Mouse (Mus musculus): ENCODE data around the gene Crybb2.
"Not testable (repeated sequence)": the region's sequence is repeated elsewhere in the genome, so short reads cannot be mapped to it uniquely, and the experiment has no call there.

Gene Crybb2

DNA sequence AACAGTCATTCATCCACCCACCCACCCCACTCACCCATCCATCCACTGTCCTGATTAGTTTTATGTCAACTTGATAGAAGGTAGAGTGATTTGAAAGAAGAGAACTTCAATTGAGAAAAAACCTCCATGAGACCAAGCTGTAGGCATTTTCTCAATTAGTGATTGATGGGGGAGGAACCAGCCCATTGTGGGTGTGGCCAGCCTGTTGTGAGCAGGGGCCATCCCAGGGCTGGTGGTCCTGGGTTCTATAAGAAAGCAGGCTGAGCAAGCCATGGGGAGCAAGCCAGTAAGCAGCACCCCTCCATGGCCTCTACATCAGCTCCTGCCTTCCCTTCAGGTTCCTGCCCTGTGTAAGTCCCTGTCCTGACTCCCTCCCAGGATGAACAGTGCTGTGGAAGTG lies at the start of gene Crybb2:
Gene Crybb2 (minus strand): TSS at position 101 of the 400 bp plus-strand sequence.
- no peak for DNase-seq

DNA sequence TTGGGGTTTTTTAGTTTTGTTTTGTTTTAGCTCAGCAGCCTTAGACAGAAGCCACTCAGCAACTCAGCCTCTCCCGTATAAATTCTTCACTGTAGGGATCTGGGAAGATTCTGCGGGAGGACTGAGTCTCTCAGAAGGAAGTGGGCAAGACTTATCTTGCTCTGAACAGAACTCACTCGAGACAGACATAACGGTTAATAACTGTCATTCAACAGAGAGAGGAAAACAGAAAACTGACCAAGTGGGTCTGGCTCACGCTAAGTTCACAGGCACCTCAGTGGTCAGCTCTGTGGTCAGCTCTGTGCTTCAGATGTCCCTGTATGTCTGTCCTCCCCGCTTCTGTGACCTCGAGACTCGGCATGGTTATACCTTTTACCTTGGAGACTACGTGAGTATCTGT lies 49.4 kb upstream of the Crybb2 start:
- no peak for DNase-seq

DNA sequence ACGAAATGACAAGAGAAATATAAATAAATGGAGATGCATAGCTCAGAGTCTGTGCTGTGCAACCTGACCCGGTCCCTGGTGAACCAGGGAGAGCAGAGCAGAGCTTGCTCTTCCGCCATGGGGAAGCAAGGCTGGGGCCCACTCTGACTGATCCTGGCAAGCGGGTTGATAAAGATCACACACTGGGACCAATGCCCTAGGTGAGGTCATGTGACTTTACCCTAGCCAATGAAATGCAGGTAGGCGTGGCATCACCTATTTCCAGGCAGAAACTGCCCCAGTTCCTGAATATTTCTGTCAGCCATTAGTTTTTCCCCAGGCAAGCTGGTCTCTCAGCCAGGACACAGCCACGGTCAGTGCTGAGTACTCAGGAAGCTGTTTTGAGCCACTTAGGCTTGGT lies 48.8 kb upstream of the Crybb2 start:
- DNase-seq = no peak

DNA sequence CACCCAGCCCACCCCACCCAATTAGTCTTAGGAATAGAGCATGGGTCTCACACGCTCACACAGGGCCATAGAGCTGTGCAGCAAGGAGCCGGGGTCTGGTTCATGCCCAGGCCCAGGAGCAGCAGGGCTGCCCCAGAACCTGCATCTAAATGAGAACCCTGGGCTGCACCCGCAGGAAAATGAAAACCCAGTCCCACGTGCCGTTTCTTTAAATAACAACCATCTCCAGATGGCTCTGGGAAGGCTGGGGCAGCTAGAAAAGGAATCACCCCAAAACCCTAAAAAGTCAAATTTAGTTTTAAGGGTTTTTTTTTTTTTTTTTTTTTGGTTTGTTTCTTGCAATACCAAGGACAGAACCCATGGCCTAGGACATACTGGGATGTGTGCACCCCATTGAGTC lies 47.4 kb upstream of the Crybb2 start:
- no peak for DNase-seq

DNA sequence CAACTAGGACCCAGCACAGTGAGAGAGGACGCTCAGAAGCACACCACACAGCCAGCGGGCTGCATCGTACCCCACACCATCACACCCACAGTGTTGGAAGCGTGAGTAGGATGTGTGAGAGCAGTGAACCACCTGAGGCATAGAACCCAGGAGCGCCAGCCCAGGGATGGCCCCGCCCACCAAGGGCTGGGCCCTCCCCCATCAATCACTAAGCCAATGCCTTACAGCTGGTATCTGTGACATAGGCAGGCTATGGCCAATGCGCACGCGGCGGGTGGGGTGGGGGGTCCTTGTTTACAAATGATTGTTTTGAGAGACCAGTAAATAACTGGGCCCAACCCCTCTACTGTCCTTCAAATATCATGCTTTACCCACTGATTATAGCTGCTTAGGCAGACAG lies 46.0 kb upstream of the Crybb2 start:
- DNase-seq = no peak

DNA sequence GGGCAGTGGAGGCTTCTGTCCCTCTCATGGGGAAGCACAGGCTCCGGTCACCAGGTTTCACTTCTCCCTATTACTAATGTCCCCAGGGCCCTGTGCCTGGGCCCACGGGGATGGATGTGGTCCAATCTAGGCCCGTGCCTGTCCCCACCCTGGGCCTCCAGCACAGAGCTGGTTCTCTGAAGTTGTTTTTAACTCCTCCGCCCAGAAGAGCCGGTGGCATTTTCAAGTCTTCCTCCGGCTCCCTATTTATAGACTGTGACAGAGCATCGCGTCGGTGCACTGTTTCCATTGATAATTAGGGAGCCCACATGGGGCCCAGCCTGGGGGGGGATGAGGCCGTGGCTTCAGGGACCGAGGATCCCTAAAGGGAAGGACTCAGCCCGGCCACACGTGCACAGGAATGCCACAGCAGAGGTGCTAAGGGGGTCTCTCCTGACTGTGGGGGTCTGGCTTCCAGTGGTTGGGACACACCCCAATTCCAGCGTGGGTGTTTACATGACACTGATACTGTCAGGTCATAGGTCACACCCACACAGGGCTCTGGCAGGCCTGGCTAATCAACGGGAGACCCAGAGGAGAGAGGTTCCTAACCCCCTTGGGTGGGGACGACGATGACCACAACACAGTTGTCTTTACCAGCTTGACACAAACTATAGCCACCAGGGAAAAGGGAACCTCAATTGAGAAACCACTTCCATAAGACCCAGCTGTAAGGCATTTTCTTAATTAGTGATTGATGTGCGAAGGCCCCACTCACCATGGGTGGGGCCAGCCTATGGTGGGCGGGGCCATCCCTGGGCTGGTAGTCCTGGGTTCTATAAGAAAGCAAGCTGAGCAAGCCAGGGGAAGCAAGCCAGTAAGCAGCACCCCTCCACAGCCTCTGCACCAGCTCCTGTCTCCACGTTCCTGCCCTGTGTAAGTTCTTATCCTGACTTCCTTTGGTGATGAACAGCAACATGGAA lies 44.6 kb upstream of the Crybb2 start:
- DNase-seq = peak; percentile 63

DNA sequence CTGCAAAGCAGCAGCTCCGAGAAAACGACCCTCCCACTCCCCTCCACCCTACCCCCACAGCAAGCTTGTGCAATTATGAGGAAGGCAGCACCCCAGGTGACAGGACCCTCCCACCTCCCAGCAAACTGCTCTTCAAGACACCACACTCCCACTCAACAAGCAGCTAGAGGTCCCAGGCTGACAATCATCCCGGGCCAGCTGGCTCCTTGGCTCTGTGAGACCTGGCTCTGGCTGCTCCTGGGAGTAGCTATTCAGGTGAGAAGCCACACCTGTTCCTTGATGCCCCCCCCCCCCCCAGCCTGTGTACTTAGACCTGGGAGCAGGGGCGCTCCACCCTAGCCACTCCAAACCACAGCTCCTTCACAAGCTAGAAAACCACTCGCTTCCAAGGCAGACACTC lies 43.2 kb upstream of the Crybb2 start:
- DNase-seq = no peak

DNA sequence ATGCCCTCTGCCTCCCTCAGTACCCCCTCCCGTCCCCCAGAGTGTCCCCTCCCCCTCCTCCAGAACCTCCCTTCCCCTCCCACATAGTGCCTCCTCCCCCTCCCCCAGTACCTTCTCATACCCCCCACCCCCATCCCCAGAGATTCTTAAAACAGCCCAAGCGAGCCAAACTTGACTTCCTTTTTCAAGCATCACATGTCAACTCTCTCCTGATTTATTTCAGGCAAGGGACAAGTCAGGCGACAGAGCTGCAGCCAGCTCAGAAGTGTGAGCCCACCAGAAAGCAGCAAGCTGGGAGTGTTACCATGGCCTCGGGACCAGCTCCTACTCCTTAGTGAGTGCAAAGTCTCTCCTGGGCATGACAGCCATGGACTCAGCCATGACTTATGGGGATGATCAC lies 41.4 kb upstream of the Crybb2 start:
- no peak for DNase-seq

DNA sequence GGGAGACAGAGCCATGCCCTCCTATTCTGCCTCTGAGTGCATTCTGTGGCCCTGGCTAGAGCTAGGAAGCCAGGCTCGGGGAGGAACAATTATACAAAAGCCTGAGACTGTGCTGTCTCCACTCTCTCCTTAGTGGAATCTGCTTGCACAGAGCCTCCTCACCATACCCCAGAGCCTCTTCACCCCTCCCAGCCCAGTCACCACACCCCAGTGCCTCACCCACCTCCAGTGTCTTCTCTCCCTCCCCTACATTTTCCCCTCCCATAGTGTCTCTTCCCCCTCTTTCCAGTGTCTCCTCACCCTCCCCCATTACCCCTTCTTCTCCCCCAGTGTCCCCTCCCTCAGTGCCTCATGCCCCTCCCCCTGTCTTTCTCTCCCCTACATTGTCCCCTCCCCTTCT lies 41.0 kb upstream of the Crybb2 start:
- no peak for DNase-seq

DNA sequence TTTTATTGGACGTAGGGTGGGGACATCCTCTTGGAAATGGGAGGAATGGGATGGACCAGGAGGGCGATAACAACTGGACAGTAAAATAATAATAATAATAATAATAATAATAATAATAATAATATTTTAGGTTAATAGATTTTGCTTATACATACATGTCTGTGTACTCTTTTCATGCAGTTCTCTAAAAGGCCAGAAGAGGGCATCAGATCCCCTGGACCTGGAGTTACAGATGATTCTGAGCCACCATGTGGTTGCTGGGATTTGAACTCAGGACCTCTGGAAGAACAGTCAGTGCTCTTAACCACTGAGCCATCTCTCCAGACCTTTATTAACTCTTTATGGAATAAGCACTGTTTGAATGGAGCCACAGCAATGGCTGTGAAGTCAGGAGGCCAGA lies 39.7 kb upstream of the Crybb2 start:
- not testable (repeated sequence) for DNase-seq

DNA sequence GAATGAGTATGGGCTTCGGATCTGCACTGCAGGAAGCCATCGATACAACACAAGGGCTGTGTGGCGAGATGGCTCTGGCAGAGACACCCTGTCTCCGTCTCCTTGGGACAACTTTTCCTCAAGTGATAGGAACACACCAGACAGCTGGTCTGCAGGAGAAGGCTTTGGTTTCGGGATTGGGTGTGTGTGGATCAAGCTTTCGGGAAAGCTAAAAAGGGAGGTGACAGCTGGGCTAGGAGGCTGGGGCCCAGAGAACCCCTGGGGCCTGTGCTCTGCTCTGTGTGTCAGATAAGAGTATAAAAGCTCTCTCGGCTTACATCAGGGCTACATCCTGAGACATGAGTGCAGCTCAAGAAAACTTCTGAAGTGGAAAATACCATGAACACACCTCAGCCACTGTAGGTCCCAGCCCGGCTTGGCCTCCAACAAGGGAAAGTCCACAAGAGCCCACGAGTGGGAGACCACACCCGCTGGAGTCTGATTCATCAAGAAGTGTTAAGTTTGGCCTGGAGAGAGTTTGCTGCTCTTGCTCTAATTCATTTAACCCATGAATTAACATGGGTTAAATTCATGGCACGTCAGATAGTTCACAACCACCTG lies 38.3 kb upstream of the Crybb2 start:
- no peak for DNase-seq

DNA sequence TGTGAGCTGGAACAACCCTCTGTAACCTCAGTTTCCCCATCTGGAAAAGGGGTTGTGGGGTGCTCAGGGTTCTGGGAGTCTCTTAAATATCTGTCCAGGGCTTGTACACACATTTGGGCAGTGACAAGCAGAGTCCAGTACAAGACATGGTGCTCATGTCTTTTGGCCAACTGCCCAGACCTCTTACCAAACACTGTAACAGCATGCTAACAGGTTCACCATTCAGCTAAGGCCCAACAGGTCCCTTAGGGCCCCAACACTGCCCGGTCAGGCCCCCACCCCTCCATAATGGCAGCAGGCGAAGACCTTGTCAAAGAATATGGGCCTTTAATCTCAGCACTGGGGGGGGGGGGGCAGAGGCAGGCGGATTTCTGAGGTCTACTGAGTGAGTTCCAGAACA lies 37.8 kb upstream of the Crybb2 start:
- no peak for DNase-seq

DNA sequence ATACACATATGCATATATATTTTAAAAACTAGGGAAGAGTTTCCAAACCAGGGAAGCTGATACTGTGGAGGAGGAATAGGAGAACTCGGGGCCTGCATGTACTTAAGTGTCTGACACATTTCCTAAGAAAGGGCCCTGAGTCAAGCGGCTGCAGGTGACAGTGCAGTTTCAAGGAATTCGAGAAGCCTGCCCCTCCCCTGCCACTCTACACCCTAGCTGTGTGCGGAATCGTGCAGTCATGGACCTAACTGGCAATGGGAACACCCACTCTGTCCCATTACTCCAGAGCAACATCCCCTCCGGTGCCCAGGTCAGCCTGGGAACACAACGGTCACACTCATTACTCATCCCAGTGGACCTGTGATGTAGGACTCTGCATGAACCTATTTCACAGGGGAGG lies 36.7 kb upstream of the Crybb2 start:
- DNase-seq = no peak

DNA sequence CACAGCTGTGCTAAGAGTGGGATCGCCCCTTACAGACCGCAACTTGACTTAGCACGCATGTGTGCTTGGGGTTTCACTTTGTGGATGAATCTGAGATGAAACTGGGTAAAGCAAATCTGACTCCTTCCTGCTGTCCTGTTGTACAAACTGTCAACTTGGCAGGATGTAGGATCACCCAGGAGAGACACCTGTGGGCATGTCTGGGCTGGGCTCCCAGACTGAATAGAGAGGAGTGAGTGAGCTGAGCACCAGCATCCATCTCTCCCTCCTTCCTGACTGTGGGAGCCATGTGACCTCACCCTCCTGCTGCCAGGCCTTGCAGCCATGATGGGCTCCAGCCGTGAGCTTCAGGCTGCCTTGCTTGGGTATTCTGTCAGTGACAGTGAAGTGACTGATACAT lies 35.6 kb upstream of the Crybb2 start:
- DNase-seq = no peak

DNA sequence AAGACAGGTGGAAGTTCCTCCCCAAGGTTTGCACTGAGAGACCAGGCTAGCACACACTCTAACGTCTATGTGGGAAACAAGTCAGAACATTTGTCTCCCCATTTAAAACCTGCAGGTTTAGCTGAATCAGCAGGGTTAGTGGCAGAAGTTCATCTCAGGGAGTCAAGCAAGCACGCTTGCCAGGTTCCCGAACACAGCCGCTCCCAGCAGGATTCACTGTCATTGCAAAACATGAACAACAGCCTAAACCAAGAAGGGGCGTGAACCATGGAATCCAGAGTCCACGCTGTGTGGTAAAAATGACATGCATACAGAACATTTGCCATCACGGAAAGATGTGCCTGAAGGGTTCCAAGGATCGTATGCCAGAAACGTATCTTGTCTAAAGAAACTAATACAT lies 35.1 kb upstream of the Crybb2 start:
- no peak for DNase-seq

DNA sequence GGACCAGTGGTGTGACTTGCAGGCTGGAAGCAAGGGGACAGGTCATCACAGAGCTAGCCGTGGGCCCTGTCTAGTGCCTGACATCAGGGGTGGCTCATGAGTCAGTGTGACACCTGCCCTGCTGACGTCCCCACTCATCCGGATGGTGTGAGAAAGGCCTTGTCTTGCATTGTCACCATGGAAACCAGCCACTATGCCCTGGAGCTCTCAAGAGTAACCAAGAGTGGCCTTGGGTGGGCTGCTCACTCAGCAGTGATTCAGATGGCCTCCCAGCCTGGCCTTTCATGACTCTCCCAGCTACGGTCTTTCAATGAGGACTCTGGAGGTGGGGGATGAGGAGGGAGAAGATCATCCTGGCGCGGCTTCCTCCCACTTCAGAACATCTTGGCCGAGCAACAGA lies 32.5 kb upstream of the Crybb2 start:
- no peak for DNase-seq

DNA sequence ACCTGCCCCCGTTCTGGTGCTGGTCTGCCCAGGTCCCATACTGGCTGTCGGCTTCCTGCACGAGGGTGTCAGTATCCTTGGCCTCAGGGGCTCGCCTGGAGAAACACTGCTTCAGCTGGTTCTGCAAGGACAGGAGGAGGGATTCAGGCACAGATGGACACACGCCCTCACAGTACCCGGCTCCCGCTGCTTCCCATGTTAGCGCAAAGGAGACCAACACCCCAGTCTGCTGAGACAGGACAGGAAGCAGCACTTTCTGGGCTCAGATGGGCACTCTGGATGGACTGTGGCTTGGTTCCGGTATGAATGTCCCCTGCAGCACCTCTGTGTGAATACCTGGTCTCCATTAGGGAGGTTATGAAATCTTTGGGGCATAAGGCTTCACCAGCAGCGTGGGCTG lies 31.5 kb upstream of the Crybb2 start:
- peak; percentile 56 for DNase-seq

DNA sequence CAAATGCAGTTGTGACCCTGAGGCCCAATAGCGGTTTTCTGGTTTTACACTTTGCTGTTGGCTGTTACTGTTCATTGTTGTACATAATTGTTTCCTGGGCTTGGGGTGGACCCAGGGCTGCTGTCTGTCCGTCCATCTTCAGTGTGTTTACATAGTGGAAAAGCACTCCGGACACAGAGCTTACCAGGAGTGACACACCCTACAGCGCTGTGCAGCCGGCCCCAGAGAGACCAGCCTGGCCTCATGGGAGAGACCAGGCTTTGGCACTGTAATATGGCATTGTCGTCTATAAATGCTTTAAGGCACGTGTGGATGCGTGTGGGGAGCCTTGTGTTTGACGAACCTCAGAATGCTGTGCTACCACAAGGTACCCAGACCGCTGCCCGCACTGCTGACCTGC lies 30.5 kb upstream of the Crybb2 start:
- DNase-seq = no peak

DNA sequence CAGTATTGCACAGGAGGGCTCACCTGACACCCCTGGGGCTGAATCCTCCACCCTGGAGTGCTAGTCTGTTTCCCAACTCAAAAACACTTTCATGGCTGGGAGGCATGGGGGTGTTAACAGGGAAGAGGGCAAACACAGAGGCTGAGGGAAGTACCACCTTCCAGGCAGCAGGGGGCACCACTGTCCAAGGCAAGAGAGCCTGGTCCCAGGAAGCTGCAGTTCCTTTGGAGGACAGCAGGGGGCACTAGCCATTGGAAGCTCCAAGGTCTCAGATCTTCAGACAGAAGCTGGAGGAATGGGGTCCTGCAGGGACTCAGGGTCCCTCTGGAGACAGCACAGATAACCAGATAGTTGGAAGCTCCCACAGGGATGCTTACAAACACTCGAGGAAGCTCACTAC lies 29.6 kb upstream of the Crybb2 start:
- DNase-seq = peak; percentile 82

DNA sequence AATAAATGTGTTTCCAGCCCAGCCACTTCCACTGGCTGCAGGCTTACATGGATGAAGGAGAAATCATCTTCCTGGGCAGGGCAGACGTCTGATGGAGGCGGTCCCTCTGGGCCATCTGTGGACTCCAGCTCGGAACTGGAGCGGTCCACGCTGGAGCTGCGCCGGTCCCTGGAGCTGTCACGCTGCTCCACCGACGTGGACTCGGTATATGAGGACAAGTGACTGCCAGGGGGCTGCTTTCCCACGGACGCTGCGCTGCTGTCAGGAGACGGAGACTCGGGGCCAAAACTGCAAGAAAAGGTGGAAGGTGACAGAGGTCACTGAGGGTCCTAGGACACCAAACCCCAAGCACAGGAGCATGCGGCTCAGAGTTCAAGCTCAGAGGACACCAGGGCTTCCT lies 27.6 kb upstream of the Crybb2 start:
- no peak for DNase-seq

DNA sequence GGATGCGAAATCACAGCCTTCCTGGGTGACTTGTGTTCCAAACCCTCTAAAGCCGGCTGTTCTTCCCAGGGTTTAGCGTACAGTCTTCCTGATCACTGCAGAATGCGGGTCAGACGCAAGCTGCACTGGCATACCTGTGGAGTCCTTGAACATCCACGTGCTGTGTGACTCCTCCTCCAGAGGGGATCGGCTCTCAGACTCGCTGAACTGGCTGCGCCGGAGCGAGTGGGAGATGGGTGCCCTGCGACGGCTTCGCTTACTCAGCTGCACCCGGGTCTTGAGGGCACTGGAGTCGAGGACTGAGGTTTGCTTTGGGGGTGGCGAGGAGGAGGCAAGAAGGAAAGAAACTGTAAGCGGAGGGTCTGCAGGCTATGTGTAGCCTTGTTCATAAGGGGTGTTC lies 25.5 kb upstream of the Crybb2 start:
- no peak for DNase-seq

DNA sequence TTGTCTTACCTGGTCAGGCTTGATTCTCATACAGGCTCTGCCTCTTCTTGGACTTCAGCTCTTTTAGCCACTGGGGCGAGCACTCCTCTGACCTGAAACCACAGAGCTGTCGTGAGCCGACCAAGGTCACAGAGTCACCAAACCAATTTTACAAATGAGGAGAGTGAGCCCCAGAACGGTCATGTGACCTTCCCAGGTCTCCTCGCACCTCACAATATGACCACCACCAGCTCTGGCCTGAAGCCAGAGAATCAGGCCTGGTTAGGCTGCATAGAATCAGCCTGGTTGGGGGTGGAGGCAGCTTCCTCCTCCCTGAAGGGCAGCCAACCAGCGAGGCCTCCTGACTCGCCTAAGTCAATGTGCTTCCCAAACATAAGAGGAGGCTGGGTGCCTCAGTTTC lies 22.5 kb upstream of the Crybb2 start:
- no peak for DNase-seq

DNA sequence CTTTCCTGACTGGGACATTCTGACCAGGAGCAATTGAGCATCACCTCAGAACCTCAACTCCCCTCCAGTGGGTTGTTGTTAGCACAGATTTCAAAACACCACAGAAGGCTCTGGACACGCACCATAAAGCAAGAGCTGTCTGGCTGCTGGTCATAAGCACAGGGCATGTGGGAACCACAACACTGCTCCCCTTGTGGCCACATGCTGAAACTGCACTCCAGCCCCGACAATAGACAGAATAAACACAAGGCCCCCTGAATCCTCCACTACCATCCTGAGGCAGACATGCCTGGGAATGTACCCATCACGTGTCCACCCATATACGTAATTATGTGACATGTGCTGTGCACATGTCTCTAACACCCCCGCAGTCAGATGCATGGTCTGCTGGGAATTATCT lies 21.2 kb upstream of the Crybb2 start:
- DNase-seq = no peak

DNA sequence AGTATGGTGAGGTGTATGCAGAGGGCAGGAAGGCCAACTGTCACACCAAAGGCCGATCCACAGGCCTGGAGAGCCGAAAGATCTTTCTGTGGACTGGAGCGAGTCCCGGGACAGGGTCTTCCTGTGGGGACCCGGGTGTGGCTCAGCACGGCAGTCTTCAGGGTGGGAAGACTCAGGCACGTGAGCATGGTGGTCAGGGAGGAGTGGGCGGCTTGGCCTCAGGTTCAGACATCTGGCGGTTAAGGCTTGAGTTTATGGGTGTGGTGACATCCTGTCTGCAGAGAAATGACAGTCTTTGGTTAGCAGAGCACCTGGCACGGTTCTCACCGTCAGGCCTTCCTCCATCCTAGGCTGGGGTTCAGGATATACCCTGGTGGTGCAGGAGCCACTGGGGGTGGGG lies 20.8 kb upstream of the Crybb2 start:
- DNase-seq = no peak

Data from right cerebral cortex, adult 18-20 months (tissue).